Mouse (Mus musculus): ENCODE measurements at regions not wholly inside any gene's neighbourhood (a gene's known extent, or its start where the extent isn't known, plus 50 kb on each side); places are given as distances from the start of the nearest gene placed in this dataset.
A peak's percentile ranks its signal among the peaks of the same experiment; 100 is the strongest.

DNA sequence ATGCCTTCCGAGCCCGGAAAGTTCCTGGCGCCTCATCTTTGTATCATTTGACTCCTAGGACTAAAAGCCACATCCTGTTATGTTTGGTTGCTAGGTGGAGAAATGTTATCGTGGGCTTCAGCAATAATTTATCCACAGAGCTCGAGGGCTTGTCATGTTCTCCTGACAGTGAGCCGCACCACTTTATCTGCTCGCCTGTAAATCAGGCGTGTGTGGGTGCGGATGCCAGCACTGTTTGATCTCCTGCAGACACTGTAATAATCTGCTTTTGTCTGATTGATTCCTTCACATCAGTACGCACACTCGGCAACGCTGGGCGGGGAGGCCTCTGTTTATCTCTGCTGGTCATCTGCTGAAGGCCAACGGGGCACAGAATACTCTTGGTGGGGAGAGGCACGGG, 178.5 kb upstream of the Zfp64 start:
- DNase-seq (ENCODE audit: low spot score in 2 of 2): no peak

- DNase-seq (ENCODE audit: low spot score in 2 of 2): no peak
These were observed 170.1 kb upstream of the Zfp64 start for GRCm38 (mm10) chr2:169125476-169125875.

GRCm38 (mm10) chr2:169122887-169123286, 167.5 kb upstream of the Zfp64 start:
- no peak for DNase-seq (ENCODE audit: low spot score in 2 of 2)

DNA sequence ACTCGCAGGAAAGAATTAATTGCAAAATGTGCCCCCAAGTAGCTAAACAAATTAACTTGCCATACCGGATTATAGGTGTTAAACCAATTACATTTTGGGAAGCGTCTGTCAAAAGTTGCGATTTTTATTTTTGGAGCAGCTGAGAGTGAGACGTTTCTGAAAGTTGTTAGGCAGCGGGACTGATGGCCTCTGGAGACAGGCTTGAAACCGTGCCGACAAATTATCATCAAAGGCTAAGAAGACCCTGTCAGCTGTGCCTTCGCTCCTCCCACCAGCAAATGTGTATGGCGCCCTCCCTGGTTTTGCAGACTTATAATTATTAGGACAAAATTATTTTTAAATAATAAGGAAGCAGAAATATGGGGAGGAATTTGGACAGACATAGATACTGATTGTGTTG, 161.5 kb upstream of the Zfp64 start:
- no peak for DNase-seq (ENCODE audit: low spot score in 2 of 2)

DNA sequence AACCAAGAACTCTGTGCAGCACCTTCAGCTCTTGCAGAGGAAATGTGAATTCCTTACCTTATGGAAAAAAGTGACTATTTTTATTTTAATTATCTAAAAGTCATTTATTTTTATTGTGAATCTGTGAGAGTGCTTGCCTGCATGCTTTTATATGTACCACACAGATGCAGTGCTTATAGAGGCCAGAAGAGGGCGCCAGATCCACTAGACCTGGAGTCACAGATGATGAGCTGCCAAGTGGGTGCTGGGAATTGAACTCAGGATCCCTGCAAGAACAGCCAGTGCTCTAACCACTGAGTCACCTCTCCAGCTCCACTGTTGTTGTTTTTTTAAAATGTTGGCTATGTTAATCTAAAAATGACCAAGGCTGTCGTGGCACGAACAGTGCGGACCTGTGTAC, 153.7 kb upstream of the Zfp64 start:
- no peak for DNase-seq (ENCODE audit: low spot score in 2 of 2)

GRCm38 (mm10) chr2:169108037-169108436, 152.7 kb upstream of the Zfp64 start:
- DNase-seq (ENCODE audit: low spot score in 2 of 2): peak; percentile 20 to 57

DNA sequence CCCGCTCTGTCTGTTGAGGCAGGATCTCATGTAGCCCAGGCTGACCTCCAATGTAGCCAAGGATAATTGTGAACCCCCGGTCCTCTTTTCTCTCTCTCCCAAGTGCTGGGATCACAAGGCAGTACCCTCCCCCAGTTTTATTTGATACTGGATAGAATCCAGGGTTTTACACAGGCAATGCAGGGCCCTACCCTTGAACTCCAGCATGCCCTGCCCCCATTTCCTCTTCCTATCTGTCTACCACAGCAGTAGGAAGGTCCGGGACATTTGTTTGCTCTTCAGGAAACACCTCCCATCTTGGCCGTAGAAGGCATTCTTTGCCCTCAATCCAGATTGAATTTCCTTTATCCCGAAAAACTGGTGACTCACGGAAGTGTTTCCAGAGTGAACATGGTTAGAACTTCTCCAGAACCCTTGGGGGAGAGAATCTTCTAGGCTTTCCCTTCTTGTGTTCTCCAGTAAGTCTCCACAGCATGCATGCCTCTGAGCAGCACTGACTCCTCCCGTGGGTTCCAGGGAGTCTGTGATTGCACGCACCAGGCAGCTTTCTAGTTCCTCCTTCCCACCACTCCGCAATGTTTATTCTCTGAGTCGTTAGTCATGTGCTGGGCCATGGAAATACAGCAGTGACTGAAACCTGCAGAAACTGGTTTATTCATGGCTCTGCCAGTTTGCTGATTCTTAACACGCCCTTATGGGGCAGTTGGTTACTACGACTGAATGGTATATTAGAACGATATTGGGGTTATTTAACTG, 146.3 kb upstream of the Zfp64 start:
- DNase-seq (ENCODE audit: low spot score in 2 of 2): no peak

GRCm38 (mm10) chr2:169100516-169100915, 145.1 kb upstream of the Zfp64 start:
- DNase-seq (ENCODE audit: low spot score in 2 of 2): no peak

DNA sequence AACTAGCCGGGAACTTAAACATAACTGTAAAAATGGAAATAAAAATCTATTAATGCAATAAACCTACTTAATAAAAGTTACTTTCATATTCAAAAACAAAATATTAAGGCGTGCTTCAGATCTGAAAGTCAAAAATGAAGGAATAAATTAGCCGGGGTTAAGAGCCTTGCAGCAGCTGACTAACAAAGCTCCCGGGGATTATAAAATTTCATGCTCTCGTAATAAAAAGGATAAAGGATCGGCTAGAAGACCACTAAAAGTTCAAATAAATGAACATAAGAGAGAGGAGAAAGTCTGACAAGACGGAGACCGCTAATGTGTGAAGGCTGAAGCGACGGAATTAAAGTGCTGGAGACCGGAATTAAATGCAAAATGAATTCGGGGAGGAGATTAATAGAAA, 144.3 kb upstream of the Zfp64 start:
- DNase-seq (ENCODE audit: low spot score in 2 of 2): no peak

GRCm38 (mm10) chr2:169098591-169098990, 143.2 kb upstream of the Zfp64 start:
- DNase-seq (ENCODE audit: low spot score in 2 of 2): no peak

DNA sequence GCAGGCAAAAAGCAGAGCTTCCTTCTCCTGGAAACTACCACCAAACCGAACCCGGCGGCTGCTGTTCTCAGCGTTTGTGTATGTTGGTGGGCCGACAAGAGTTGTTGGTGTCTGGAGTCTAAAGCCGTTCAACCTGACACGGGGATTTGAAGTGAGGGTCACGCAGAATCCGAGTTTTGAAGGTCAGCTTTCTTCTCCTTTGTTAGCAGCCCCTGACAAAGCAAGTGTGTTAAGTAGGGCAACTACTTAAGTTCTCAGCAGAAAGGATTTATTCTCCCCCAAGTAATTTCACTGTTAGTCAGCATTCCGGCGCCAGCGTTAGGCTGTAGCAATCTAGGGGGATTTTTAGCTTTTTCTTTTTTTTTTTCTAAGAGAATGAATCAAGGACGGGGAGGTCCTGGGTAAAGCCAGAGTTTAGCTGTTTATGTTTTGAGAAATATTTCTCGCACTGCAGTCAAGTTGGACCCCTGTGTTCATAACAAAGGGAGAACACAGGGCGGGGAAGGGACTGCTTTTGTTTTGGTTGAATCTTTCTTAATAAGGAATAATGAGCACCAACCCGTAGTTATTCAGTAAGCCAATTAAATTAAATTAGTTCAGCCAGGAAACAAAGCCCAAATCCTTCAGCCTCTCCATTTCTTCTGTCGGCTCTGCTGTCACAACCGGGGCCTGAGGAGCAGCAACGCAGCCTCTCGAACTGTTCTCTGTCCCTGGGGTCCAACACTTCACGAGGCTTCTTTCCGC, 138.8 kb upstream of the Zfp64 start:
- DNase-seq (ENCODE audit: low spot score in 2 of 2): no peak

DNA sequence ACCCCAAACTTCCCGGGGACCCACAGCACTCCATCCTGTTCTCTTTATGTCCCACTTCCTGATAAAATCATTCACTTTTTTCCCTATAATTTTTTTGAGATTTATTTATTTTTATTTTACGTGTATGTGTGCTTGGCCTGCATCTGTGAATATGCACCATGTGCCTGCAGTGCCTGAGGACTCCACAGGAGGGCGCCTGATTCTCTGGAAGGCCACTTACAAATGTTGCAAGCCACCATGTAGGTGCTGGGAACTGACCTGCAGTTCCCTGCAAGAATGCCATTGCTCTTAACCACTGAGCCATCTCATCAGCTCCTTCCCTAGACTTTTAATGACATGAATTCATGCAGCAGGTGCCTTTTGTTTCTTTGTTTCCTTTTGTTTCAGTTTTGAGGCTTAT, 134.9 kb upstream of the Zfp64 start:
- DNase-seq (ENCODE audit: low spot score in 2 of 2): peak in 1 of 2 experiments; percentile 10

DNA sequence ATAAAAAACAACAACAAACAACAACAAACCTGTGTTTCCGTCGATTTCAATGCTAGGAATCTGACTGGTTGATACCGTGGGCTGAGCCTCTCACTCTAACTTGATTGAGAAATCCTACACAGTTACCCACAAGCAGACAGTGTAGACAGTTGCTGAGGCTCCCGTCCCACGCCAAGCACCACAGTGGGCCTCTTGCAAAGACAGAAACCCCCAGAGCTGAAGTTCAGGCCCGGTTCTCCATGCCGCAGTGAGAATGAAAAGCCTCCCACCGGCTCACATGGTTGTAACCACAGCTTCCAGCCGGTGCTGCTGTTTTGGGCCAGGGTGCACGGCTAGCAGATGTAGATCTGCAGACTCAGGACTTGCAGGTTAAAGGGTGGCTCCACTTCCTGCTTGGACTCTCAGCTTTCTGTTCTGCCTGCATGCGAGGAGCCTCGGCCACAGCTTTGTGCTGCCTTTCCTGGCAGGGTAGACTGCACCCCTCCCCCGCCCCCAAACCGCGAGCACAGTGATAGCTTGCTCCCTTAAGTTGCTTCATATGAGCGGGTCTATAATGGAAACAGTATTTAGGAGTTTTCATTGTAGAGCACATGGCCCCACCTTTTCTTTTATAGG, 133.6 kb upstream of the Zfp64 start:
- DNase-seq (ENCODE audit: low spot score in 2 of 2): peak; percentile 6 to 18

GRCm38 (mm10) chr2:169088301-169088700, 132.9 kb upstream of the Zfp64 start:
- no peak for DNase-seq (ENCODE audit: low spot score in 2 of 2)

GRCm38 (mm10) chr2:169071267-169071666, 115.9 kb upstream of the Zfp64 start:
- no peak for DNase-seq (ENCODE audit: low spot score in 2 of 2)

GRCm38 (mm10) chr2:169065166-169065698, 109.8 kb upstream of the Zfp64 start:
- no peak for DNase-seq (ENCODE audit: low spot score in 2 of 2)

DNA sequence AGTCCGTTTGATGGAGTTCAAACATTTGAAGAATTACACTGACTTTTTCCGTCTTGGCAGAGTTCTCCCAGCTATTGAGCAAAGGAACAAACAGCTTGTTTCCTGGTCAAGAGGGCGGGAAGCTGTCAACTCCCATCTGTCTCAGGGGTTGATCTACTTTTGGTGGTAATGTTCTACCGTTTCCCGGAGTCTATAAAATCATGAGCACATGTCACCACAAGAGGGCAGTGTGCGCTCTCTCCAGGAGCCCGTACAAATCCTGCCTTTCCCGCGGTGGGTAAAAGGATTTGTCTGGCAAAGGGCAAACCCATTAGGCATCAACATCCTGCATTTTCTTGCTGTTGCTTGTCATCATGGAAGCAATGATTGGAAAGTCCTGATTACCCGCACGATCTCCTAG, 106.1 kb upstream of the Zfp64 start:
- peak; percentile 8 to 57 for DNase-seq (ENCODE audit: low spot score in 2 of 2)

- DNase-seq (ENCODE audit: low spot score in 2 of 2): no peak
These were observed 105.1 kb upstream of the Zfp64 start for GRCm38 (mm10) chr2:169060495-169060894.

DNA sequence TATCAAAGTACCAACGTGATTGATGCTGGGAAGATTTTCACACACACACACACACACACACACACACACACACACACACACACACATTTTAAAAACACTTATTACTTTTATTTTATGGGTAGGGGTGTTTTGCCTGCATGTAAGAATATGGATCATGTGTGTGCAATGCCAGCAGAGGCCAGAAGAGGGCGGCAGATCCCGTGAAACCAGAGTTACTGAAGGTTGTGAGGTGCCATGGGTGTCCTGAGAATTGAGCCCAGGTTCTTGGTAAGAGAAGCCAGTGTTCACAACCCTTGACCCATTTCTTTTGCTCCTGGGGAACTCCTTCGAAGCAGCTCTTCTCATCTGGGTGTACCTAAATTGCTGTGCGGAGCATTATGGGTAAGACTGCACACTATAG, 102.4 kb upstream of the Zfp64 start:
- no peak for DNase-seq (ENCODE audit: low spot score in 2 of 2)

- DNase-seq (ENCODE audit: low spot score in 2 of 2): no peak
These were observed 94.6 kb upstream of the Zfp64 start for GRCm38 (mm10) chr2:169049947-169050346.

DNA sequence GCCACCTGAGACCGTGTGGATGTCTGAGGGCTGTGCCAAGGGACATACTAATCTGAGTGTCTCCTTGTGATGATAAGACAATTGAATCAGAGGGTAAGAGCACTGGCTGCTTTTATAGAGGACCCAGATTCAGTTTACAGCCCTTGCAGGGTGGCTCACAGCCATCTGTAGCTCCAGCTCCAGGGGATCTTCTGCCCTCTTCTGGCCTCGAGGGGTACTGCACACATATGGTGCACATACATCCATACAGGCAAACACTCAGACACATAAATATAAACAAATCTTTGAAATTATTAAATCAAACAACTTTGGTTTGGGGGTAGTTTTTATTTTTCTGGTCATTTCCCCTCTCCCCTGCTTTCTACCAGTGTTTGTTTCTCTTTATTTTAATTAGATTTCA, 86.4 kb upstream of the Zfp64 start:
- DNase-seq (ENCODE audit: low spot score in 2 of 2): no peak

DNA sequence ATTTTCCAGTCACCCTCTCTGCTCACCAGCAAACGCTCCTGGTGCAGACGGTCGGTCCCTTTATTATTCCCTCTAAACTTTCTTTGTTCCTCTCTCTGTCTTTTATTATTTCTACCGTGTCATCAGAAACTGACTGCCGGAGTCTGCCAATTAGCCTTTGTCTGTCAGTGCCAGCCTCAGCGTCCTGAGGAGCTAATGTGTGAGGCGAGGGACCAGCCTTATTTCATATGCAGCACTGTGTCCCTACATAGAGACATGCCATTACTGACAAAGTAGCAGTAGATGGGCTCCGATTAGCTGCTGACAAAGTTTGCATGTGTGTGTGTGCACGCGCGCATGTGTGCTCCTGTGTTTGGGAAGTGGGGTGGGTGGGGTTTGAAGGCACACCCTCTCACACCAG, 82.6 kb upstream of the Zfp64 start:
- no peak for DNase-seq (ENCODE audit: low spot score in 2 of 2)

DNA sequence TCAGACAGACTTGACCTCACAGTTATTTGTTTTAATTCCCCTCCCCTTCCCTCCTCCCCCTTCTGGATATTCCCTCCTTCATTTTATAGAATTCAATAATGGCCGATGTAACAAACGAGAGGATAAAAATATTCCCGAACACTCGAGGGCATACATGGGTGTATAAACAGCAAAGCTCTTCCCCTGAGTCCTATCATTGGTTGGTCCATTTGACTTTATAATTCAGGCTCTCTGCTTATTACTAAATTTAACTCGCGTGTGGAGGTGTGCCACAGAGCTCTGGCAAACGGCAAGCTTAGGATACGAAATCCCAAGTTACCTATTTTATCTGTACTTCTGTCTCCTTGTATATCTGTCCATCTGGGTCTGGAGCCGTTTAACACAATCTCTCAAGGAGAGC, 82.1 kb upstream of the Zfp64 start:
- no peak for DNase-seq (ENCODE audit: low spot score in 2 of 2)

Data from thymus, postnatal 10 days (tissue).